Mouse (Mus musculus) neural tube, embryonic 11.5 days (tissue): ENCODE data around the gene Tbc1d2b. TPM values are rescaled to one million over a fixed set of nuclear protein-coding genes. Genes with fewer than 3 reads are reported as not detected.

ENCODE experiments used
- ATAC-seq: fragments of 200-750 bp; cut with Nextera tagmentation; 2 replicates; pipeline ENCODE4 v1.8.0; 2017; ENCODE audit warnings: moderate number of reproducible peaks, mild to moderate bottlenecking, moderate TSS enrichment, moderate library complexity; ENCODE audit not compliant: insufficient read depth, low FRiP score, low TSS enrichment
- DNase-seq: peaks from one replicate; pipeline ENCODE4 v3.0.0-alpha.2; 2015; ENCODE audit warnings: low spot score
- H3K27ac ChIP-seq: fragments of 300-500 bp; sonication (generic); 2 replicates; pipeline ENCODE4 v1.5.1; 2014; ENCODE audit warnings: low read depth, mild to moderate bottlenecking, low read length
- H3K27me3 ChIP-seq: fragments of 300-500 bp; sonication (generic); 2 replicates; pipeline ENCODE4 v1.6.1; 2014; ENCODE audit warnings: mild to moderate bottlenecking, low read length, mixed read lengths; ENCODE audit not compliant: control insufficient read depth, insufficient read depth
- H3K36me3 ChIP-seq: fragments of 300-500 bp; sonication (generic); 2 replicates; pipeline ENCODE4 v1.6.1; 2014; ENCODE audit warnings: mild to moderate bottlenecking, low read length, moderate library complexity, mixed read lengths; ENCODE audit not compliant: control insufficient read depth, insufficient read depth
- H3K4me1 ChIP-seq: fragments of 300-500 bp; sonication (generic); 2 replicates; pipeline ENCODE4 v1.6.1; 2014; ENCODE audit warnings: low read length, mixed read lengths; ENCODE audit not compliant: control insufficient read depth, insufficient read depth
- H3K4me2 ChIP-seq: fragments of 300-500 bp; sonication (generic); 2 replicates; pipeline ENCODE4 v1.6.1; 2014; ENCODE audit warnings: low read depth, mild to moderate bottlenecking, moderate library complexity
- H3K4me3 ChIP-seq: fragments of 300-500 bp; sonication (generic); 2 replicates; pipeline ENCODE4 v1.5.1; 2014; ENCODE audit warnings: low read depth, low read length
- H3K9ac ChIP-seq: fragments of 300-500 bp; sonication (generic); 2 replicates; pipeline ENCODE4 v1.6.1; 2014; ENCODE audit warnings: mild to moderate bottlenecking, low read length
- H3K9me3 ChIP-seq: fragments of 300-500 bp; sonication (generic); 2 replicates; pipeline ENCODE4 v1.6.1; 2016; ENCODE audit warnings: low read length; ENCODE audit not compliant: control insufficient read depth
- WGBS: fragments of 180-500 bp; shearing (Covaris S2); extraction: QIAGEN DNeasy Blood & Tissue Kit; methylation state at CpG from one replicate; pipeline ENCODE4 v1.1.7; 2014; 5-methylcytosine and 5-hydroxymethylcytosine counted together
- polyA plus RNA-seq: library from polyadenylated mRNA; unstranded; fragments of >200 nt; fragmentation: Nextera tagmentation; extraction: Ambion mirVana; gene quantifications from 2 replicates; pipeline ENCODE4 v1.2.1, GENCODE M21; 2014

Tbc1d2b gene
- polyA plus RNA-seq, 1 experiment from 2014 or later, result 11.5 TPM

- Histone ChIP-seq H3K9me3 (no peaks in the 10 kb centered on the region), H3K4me3 (no peak overlapping the region), H3K27me3 (no peaks in the 10 kb centered on the region), H3K27ac (no peak overlapping the region), H3K9ac (no peak overlapping the region), H3K4me1 (no peaks in the 10 kb centered on the region), H3K36me3 (no peaks in the 10 kb centered on the region; the same call in 1 of the 2 replicates), H3K4me2 (no peak overlapping the region)
- no peak for ATAC-seq
- WGBS, result 64% methylated on average over 7 of the region's 7 CpGs
- no peak for DNase-seq
These were observed 29.0 kb downstream of the Tbc1d2b start for GRCm38 (mm10) chr9:90241618-90242017.

- Histone ChIP-seq H3K27ac (no peak overlapping the region), H3K9ac (no peak overlapping the region), H3K36me3 (no peaks in the 10 kb centered on the region; the same call in 1 of the 2 replicates), H3K4me3 (no peak overlapping the region), H3K9me3 (no peaks in the 10 kb centered on the region), H3K4me2 (no peak overlapping the region), H3K4me1 (no peaks in the 10 kb centered on the region), H3K27me3 (no peaks in the 10 kb centered on the region)
- DNase-seq, result no peak
- WGBS, result 93% methylated on average over 6 of the region's 6 CpGs
- no peak for ATAC-seq
These were observed 29.6 kb downstream of the Tbc1d2b start for GRCm38 (mm10) chr9:90241041-90241440.

GRCm38 (mm10) chr9:90240560-90240959 is 30.0 kb downstream of the Tbc1d2b start:
- Histone ChIP-seq H3K4me1 (no peaks in the 10 kb centered on the region), H3K36me3 (no peaks in the 10 kb centered on the region; the same call in 1 of the 2 replicates), H3K27me3 (no peaks in the 10 kb centered on the region), H3K9ac (no peak overlapping the region), H3K27ac (no peak overlapping the region), H3K9me3 (no peaks in the 10 kb centered on the region), H3K4me3 (no peak overlapping the region), H3K4me2 (no peak overlapping the region)
- ATAC-seq, result no peak
- DNase-seq, result no peak
- WGBS, result 84% methylated on average over 4 of the region's 4 CpGs

- no peaks in the 10 kb centered on the region for H3K27me3 ChIP-seq
- H3K4me3 ChIP-seq, result no peak overlapping the region
- H3K9ac ChIP-seq, result no peak overlapping the region
- H3K36me3 ChIP-seq, result no peaks in the 10 kb centered on the region; the same call in 1 of the 2 replicates
- no peaks in the 10 kb centered on the region for H3K4me1 ChIP-seq
- 81% methylated on average over 9 of the region's 9 CpGs for WGBS
- DNase-seq, result no peak
- H3K27ac ChIP-seq, result no peak overlapping the region
- H3K4me2 ChIP-seq, result no peak overlapping the region
- no peaks in the 10 kb centered on the region for H3K9me3 ChIP-seq
- no peak for ATAC-seq
These were observed 33.2 kb downstream of the Tbc1d2b start for GRCm38 (mm10) chr9:90237232-90238062.

- ATAC-seq (no peak), DNase-seq (no peak)
- Histone ChIP-seq H3K9ac (no peak overlapping the region), H3K27me3 (no peaks in the 10 kb centered on the region), H3K4me2 (no peak overlapping the region), H3K4me3 (no peak overlapping the region), H3K4me1 (no peaks in the 10 kb centered on the region), H3K36me3 (no peaks in the 10 kb centered on the region; the same call in 1 of the 2 replicates), H3K9me3 (no peaks in the 10 kb centered on the region), H3K27ac (no peak overlapping the region)
- WGBS, result 93% methylated on average over 5 of the region's 5 CpGs
These were observed 33.8 kb downstream of the Tbc1d2b start for GRCm38 (mm10) chr9:90236817-90237216.

GRCm38 (mm10) chr9:90235258-90235882 is 35.2 kb downstream of the Tbc1d2b start:
- ATAC-seq, result no peak
- H3K27ac ChIP-seq, result no peak overlapping the region
- 89% methylated on average over 10 of the region's 10 CpGs for WGBS
- no peak for DNase-seq
- H3K4me3 ChIP-seq, result no peak overlapping the region
- no peak overlapping the region for H3K4me2 ChIP-seq
- H3K4me1 ChIP-seq, result no peaks in the 10 kb centered on the region
- H3K36me3 ChIP-seq, result no peaks in the 10 kb centered on the region; the same call in 1 of the 2 replicates
- H3K9me3 ChIP-seq, result no peaks in the 10 kb centered on the region
- no peaks in the 10 kb centered on the region for H3K27me3 ChIP-seq
- H3K9ac ChIP-seq, result no peak overlapping the region

GRCm38 (mm10) chr9:90234786-90235185 is 35.8 kb downstream of the Tbc1d2b start:
- H3K36me3 ChIP-seq, result no peaks in the 10 kb centered on the region; the same call in 1 of the 2 replicates
- H3K9me3 ChIP-seq, result no peaks in the 10 kb centered on the region
- H3K4me2 ChIP-seq, result no peak overlapping the region
- 91% methylated on average over 5 of the region's 5 CpGs for WGBS
- DNase-seq (no peak), ATAC-seq (no peak)
- no peak overlapping the region for H3K27ac ChIP-seq
- H3K9ac ChIP-seq, result no peak overlapping the region
- no peaks in the 10 kb centered on the region for H3K27me3 ChIP-seq
- no peak overlapping the region for H3K4me3 ChIP-seq
- no peaks in the 10 kb centered on the region for H3K4me1 ChIP-seq

- DNase-seq (no peak), ATAC-seq (no peak)
- no peak overlapping the region for H3K27ac ChIP-seq
- WGBS, result 97% methylated on average over 5 of the region's 5 CpGs
- no peak overlapping the region for H3K4me3 ChIP-seq
- no peak overlapping the region for H3K9ac ChIP-seq
- H3K36me3 ChIP-seq, result no peaks in the 10 kb centered on the region; the same call in 1 of the 2 replicates
- no peaks in the 10 kb centered on the region for H3K4me1 ChIP-seq
- no peaks in the 10 kb centered on the region for H3K9me3 ChIP-seq
- no peaks in the 10 kb centered on the region for H3K27me3 ChIP-seq
- H3K4me2 ChIP-seq, result no peak overlapping the region
These were observed 36.6 kb downstream of the Tbc1d2b start for GRCm38 (mm10) chr9:90233906-90234419.
